Mouse (Mus musculus) thymus, adult 2 months (tissue): ENCODE data around the gene Phf7. TPM values are rescaled to one million over a fixed set of nuclear protein-coding genes. Genes with fewer than 3 reads are reported as not detected.

Experiments
- DNase-seq: peaks from one replicate; pipeline ENCODE4 v3.0.0; 2021
- H3K27ac ChIP-seq: fragments of 200-500 bp; 2 replicates; pipeline ENCODE4 v1.5.1; 2012; ENCODE audit warnings: low read length, control low read depth; ENCODE audit not compliant: control insufficient read depth, insufficient read depth
- H3K27me3 ChIP-seq: fragments of 200-500 bp; 2 replicates; pipeline ENCODE4 v1.6.1; 2012; ENCODE audit warnings: mild to moderate bottlenecking, low read length, moderate library complexity, mixed read lengths; ENCODE audit not compliant: control insufficient read depth, insufficient read depth
- H3K36me3 ChIP-seq: fragments of 200-500 bp; 2 replicates; pipeline ENCODE4 v1.6.1; 2012; ENCODE audit warnings: mild to moderate bottlenecking, low read length, moderate library complexity; ENCODE audit not compliant: control insufficient read depth, insufficient read depth
- H3K4me1 ChIP-seq: fragments of 200-500 bp; replicated peaks from 2 replicates; pipeline ENCODE4 v1.6.1; 2012; ENCODE audit warnings: low read length; ENCODE audit not compliant: control insufficient read depth, insufficient read depth
- H3K4me3 ChIP-seq: fragments of 200-500 bp; 2 replicates; pipeline ENCODE4 v1.5.1; 2012; ENCODE audit warnings: mild to moderate bottlenecking, low read length, control low read depth, moderate library complexity; ENCODE audit not compliant: control insufficient read depth, insufficient read depth
- CTCF ChIP-seq: fragments of 200-500 bp; IDR thresholded peaks from 2 replicates; pipeline ENCODE4 v1.5.1; 2012; ENCODE audit warnings: mild to moderate bottlenecking, control low read depth, low read length, moderate library complexity, borderline replicate concordance; ENCODE audit not compliant: control insufficient read depth, poor library complexity, insufficient read depth; ENCODE audit errors: extremely low read depth
- POLR2A ChIP-seq: fragments of 200-500 bp; IDR thresholded peaks from 2 replicates; pipeline ENCODE4 v1.6.1; 2012; ENCODE audit warnings: mild to moderate bottlenecking, low read length, control low read depth, moderate library complexity; ENCODE audit not compliant: control insufficient read depth, poor library complexity, insufficient read depth; ENCODE audit errors: extremely low read depth
- WGBS: fragments of 180-500 bp; shearing (Covaris S2); methylation state at CpG from one replicate; pipeline ENCODE4 v1.1.7; 2018; 5-methylcytosine and 5-hydroxymethylcytosine counted together
- polyA plus RNA-seq: library from polyadenylated mRNA; depleted of rRNA; stranded (reverse); fragments of >200 nt; gene quantifications from 2 replicates; pipeline ENCODE4 v1.2.3, GENCODE M21; 2012

Gene Phf7
- polyA plus RNA-seq, 1 experiment = 7.4 TPM

GRCm38 (mm10) chr14:31199599-31199998 is 51.5 kb downstream of the Phf7 start:
- H3K27me3 ChIP-seq = no peaks in the 10 kb centered on the region
- no peak for TF ChIP-seq POLR2A
- 96% methylated on average over 7 of the region's 7 CpGs for WGBS
- H3K4me1 ChIP-seq = peaks cover 11% of the 10 kb centered on the region
- H3K27ac ChIP-seq = no peak overlapping the region
- DNase-seq = no peak
- H3K36me3 ChIP-seq = peaks cover 35% of the 10 kb centered on the region
- H3K4me3 ChIP-seq = no peak overlapping the region

GRCm38 (mm10) chr14:31197547-31198516 is 53.3 kb downstream of the Phf7 start:
- Histone ChIP-seq H3K4me1 (peaks cover 13% of the 10 kb centered on the region), H3K4me3 (no peak overlapping the region), H3K27me3 (no peaks in the 10 kb centered on the region), H3K27ac (no peak overlapping the region), H3K36me3 (peaks cover 24% of the 10 kb centered on the region)
- WGBS = 81% methylated on average over 16 of the region's 16 CpGs
- DNase-seq = no peak
- TF ChIP-seq POLR2A (no peak), CTCF (no peak)

DNA sequence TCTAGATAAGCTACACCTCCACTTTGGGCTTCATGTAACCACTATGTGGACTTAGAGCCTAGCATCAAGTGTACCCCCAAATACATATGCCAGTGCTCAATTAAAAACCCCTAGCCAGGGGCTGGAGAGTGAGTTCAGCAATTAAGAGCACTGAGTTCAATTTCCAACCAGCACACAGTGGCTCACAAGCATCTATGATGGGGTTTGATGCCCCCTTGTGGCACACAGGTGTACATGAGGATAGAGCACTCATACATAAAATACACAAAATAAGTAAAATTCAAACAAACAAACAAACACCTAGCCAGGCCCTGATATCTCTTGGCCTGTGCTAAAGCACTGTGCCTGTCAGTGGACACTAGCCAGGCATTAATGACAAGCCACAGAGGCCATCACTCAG is 55.1 kb downstream of the Phf7 start:
- Histone ChIP-seq H3K4me3 (no peak overlapping the region), H3K27ac (peak overlapping the region; percentile 61), H3K4me1 (peaks cover 13% of the 10 kb centered on the region), H3K27me3 (no peaks in the 10 kb centered on the region), H3K36me3 (peaks cover 21% of the 10 kb centered on the region)
- peak; percentile 44 for DNase-seq
- TF ChIP-seq CTCF (no peak), POLR2A (no peak)

GRCm38 (mm10) chr14:31195521-31195920 is 55.6 kb downstream of the Phf7 start:
- 80% methylated on average over 4 of the region's 4 CpGs for WGBS
- H3K4me3 ChIP-seq = no peak overlapping the region
- H3K27me3 ChIP-seq = no peaks in the 10 kb centered on the region
- peaks cover 21% of the 10 kb centered on the region for H3K36me3 ChIP-seq
- H3K4me1 ChIP-seq = peaks cover 13% of the 10 kb centered on the region
- no peak for DNase-seq
- peak overlapping the region; percentile 61 for H3K27ac ChIP-seq
- TF ChIP-seq CTCF = no peak

GRCm38 (mm10) chr14:31194891-31195513 is 56.1 kb downstream of the Phf7 start:
- peak overlapping the region; percentile 13 for H3K4me3 ChIP-seq
- peaks cover 13% of the 10 kb centered on the region for H3K4me1 ChIP-seq
- H3K27me3 ChIP-seq = no peaks in the 10 kb centered on the region
- peak overlapping the region; percentile 61 for H3K27ac ChIP-seq
- peak; percentile 20 for DNase-seq
- no peak for TF ChIP-seq CTCF
- no peak for TF ChIP-seq POLR2A
- 12% methylated on average over 14 of the region's 14 CpGs for WGBS
- H3K36me3 ChIP-seq = peaks cover 25% of the 10 kb centered on the region

DNA sequence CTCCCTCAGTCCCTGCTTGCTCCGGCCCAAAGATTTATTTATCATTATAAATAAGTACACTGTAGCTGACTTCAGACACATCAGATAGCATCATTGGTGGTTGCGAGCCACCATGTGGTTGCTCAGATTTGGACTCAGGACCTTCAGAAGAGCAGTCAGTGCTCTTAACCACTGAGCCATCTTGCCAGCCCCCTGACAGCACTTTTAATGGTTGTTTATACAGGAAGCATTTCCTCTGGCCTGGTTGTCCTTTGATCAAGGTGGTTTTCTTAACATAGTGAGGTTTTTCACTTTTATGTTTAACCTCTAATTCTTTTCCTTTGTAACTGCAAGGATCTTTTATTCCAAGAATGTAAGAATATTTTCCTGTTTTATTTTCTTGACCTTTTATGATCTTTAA is 56.7 kb downstream of the Phf7 start:
- H3K4me1 ChIP-seq = peaks cover 13% of the 10 kb centered on the region
- H3K36me3 ChIP-seq = peaks cover 31% of the 10 kb centered on the region
- no peak for TF ChIP-seq CTCF
- TF ChIP-seq POLR2A = no peak
- DNase-seq = no peak
- H3K4me3 ChIP-seq = no peak overlapping the region
- WGBS = 64% methylated on average over 2 of the region's 2 CpGs
- H3K27me3 ChIP-seq = no peaks in the 10 kb centered on the region
- no peak overlapping the region for H3K27ac ChIP-seq
